Mouse (Mus musculus): ENCODE data around the gene Chmp2b.

The Chmp2b gene

DNA sequence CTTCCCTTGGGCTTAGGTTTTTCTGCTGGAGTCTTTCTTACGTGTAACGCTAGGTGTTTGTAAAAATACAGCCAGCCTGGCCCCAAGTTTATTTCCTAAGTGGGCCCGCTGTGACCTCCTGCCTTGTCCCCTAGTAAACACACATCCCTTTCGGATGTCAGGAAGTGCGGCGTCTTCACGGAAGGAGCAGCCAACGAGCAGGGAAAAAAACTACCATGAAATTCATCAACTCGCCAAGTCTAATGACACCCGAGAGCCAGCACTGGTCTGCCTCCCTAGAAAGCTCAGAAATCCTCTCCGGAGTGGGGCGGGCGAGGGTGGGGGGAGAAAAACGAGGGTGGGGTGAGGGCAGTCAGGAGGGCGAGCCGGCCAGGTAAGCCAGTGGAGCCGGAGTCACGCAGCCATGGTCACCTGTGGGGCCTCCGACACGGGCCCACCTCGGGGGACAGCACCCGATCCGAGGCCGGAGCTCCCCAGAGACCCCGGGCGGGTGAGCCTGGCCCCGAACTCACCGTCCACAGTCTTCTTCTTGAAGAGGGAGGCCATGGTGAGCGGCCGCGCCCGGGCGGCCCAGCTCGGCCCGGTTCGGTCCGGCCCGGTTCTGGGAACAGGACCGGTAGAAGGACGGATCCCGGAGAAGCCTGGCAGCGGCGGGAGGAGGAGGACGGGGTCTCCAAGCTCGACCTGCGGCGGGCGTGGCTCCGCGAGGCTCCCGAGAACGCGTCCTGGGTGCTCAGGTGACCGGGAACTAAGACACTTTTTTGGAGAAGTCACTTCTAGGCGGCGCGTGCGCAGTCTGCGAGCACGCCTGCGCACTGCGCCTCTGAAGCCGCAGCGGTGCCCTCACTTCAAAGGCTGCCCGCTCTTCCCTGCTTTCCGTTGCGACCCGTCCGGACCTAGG is at the start of gene Chmp2b:
Chmp2b (minus strand) TSS at position 764 of the 901 bp plus-strand sequence.
- DNase-seq (ENCODE audit: low spot score) = peak; percentile 20

DNA sequence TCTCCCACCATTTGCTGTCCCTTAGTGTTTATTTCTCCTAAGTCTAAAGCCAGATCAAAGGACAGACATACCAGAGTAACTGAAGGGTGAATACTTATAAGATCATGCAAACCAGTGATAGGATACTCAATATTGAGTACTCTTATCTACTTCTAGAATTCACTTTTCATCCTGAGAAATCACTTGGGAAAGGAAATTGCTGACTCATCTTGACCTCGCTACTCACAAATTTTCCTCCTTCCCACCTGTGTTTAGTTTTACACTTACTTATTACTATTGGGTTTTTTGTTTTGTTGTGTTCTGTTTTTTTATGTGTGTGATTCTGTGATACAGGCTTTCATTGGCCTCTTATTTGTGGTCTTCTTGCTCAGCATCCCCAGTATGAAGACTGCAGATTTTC is 49.2 kb upstream of the Chmp2b start:
- DNase-seq (ENCODE audit: low spot score) = no peak

DNA sequence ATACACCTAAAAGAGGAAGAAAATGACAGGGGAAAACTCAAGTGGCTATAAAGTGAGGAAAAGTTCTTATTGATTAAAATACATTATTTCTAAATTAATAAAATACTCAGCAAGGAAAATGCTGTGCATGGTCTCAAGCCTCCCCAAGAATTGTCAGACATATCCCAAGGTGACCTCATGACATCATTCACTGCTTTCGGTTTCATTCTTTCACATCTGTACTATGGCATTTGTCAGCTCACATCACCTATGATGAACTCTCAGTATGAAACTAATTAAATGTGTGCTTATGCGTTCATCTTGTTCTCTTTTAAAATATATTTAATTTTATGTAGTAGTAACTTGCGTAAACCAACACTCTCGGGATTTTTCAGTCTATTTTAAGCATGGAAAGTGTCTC is 38.3 kb upstream of the Chmp2b start:
- DNase-seq (ENCODE audit: low spot score) = no peak

DNA sequence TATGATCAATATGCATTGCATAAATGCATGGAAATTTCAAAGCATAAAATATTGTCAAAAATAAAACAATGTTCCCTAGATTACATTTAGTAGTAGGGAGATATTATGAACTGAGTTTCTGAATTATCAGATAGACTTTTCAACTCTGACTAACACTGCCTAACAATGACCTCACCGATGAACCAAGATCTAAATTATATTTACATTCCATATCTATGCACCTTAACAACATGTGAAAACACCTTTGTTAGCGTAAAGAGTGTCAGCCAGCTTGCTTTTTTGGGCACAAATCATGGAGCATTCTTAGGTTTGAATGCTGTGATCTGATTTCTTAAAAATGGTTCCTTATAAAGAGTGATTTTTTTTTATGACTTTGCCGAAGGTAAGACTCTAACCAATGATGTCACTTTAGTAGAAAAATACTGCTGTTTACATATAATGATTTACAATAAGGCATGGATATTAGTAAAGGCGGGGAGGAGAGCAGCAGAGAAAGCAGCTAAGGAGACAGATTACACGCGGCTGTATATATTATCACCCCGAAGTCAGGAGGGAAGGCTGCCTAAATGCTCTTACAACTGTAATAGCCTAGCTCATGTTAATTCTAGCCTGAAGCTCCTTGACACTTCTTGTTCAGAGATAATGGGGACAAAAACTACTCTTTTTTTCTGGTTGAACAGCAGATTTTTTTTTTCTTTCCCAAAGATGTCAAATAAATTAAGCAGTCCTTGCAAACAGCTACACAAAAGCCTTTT is 23.8 kb upstream of the Chmp2b start:
- DNase-seq (ENCODE audit: low spot score) = no peak

DNA sequence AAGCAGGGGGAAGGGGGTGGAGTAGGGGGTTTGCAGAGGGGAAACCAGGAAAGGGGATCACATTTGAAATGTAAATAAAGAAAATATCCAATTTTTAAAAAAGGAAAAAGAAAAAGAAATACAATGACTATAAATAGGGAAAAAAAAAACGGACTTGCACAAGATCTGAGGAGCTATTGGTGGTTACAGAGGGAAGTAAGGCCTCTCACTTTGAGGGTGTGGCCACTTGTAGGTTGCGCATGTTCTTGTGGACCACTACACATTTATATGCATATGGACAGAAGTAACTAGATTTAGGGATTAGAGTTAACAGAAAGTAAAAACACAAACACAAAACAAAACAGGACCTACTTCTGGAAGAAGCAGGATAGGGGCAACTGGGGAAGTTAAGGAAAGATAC is 23.2 kb upstream of the Chmp2b start:
- DNase-seq (ENCODE audit: low spot score) = no peak

DNA sequence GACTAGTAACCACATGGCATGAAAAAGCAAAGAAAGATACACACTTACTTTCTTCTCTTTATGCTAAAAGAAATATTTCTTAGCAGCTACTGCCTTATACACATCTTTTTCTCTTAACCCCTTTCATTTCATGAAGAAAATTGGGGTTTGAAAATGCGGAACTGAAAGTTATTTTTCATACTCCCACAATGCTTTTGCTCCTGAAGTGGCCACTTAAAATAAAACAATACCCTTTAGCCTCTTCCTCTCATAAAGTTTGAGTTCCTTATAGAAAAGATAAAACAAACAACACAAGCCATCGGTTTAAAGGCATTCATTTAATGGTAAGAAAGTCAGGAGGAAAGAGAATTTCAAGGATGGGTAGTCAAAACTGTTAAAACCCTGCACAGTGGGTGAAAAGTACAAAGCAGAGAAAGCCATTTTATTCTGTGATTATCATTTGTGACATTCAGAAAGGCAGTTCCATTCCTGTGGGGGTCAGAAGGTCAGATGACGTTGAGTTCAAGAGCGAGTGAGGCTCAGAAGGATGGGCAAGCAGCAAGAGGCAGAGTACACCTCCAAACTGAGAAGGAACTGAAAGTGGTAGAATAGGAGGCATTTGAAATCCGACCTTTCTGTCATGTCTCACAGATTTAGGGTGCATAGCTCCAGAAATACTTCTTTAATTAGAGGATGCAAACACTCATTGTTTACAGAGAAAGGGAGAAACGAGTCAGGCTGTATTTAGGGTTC is 14.9 kb upstream of the Chmp2b start:
- DNase-seq (ENCODE audit: low spot score) = no peak

DNA sequence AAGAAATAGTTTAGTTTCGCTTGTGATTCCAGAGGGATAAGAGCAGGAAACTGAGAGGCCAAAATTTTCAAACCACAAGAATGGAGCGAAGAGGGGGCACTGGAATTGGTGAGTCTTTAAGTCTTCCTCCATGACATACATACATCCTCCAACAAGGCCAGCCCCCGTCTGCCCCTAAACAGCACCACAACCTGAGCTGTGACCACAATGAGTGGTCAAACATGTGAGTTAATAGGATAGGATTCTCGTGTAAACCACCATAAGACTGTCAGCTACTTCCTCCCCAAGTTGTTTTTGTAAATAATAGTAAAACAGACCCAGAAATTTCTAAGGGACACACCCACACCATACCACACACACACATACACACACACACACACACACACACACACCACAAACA is 6.3 kb upstream of the Chmp2b start:
- no peak for DNase-seq (ENCODE audit: low spot score)

DNA sequence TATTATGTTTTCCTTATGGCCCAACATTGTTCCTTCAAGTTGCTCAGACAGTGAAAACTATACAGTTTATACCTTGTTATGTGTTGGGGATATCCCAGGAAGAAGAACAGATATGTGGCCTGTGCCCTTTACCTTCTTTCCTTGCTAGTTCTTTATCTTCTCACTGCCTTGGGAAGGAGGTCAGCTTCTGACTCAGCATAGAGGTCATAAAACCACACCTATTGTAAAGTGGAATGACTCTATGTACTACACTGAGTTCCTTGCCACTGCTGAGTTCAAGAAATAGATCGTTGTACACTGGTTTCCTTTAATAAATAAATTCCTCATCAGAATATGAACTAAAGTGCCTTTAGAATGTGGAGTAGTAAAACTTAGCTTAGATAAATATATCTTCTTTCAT is 2.4 kb upstream of the Chmp2b start:
- DNase-seq (ENCODE audit: low spot score) = no peak

DNA sequence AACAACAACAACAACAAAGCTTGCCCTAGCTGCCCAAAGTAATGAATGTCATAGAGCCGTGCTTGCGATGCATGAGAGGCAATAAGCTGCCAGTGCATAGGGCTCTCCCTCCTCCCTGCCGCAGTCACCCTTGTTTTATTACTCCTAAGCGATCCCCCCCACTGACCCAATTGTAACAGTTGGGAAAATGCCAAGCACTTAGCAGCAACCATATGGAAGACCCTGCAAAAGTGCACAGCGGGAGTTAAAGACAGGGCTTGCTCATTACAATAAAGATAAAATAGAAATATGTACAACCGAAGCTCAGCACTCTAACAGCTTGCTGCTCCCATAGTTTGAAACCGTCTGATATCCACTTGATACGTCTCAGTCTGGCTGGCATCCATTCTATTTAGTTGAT is 1.8 kb upstream of the Chmp2b start:
- DNase-seq (ENCODE audit: low spot score) = no peak

DNA sequence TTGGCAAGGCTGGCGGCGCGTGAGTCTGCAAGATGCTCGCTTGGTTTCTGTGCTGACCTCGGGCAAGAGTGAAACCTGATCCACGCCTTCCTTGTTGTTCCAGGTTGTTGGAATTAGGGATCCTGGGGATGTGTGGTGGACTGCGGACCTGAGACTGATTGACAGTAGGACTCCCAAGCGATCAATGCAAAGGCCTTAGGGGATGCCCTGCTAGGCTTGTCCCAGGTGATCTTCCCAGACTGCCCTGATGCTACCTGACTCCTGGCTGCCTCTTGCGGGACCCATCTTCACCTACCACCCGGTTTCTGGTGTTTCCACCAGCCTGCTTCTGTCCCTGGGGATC is 309 bp upstream of the Chmp2b start:
- DNase-seq (ENCODE audit: low spot score) = no peak

DNA sequence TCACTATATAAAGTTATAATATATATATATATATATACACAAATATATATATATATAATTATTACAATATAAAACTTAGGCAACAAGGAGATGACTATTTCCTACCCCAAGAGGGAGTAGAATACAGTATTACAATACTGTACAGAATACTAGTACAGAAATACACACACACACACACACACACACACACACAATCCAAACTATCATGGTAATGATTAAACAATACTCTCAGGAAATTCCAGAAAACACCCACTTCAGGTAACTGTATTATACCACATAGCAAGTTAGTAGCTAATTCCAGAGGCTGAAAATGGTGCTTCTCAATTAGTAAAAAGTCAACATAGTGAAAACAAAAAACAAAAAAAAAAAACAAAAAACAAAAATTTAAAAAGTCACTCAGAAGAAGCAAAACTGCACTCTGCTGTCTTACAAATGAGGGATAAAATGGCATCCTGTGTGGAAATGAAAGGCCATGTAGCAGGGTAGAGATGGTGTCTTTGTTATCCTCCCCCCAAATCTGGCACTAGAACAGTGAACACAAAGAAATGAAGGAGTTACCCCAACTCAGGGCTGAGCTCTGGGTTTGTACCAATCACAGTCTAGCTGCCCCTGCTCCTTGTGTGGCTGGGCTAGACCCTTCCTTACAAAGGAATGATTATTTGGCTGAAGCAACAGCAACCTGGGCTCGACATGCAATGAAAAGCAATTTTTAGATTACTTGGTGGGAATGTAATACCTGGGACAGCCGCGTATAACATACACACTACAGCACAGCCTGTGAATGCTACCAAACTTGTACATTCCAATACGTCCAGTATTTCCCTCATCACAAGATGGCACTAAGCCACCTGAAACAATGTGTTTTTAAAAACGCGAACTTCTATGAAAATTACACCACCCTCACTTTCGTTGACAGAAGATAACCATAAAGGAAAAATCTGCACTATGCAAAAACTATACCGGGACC is 1.2 kb downstream of the Chmp2b start:
- DNase-seq (ENCODE audit: low spot score) = no peak

DNA sequence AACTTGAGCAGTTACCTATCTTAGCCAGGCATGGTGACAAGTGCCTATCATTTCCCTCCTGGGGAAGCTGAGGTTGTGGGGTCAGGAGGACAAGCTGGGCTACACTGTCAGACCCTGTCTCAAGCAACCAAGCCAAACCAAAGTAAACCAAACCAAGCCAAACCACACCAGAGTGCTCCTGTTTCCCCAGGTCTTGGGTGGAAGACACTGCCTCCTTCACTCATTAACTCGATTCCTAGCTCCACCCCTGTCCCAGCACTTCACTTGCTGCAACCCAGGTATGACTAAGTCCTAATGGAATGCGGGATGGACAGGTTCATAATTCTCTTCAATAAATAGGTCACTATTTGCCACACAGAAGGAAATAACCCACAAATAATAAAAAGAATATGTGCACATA is 2.9 kb downstream of the Chmp2b start:
- no peak for DNase-seq (ENCODE audit: low spot score)

DNA sequence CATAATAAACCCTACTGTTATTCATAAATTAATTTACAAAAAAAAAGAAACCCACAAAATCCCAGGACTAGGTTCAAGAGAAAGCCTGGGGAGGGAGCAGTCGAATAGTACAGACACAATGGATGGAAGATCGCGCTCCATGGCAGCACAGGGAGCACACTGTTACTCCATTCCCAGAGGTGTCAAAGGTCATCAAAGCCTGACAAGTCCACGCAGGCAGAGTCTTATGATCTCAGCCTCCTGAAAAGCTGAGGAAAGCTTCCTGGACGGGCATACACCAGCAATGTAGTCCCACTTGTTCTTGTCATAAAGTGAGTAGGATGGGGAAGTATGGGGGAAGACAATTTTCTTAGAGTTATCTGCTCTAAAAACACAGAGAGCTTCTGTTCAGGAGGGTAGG is 5.2 kb downstream of the Chmp2b start:
- DNase-seq (ENCODE audit: low spot score) = no peak

DNA sequence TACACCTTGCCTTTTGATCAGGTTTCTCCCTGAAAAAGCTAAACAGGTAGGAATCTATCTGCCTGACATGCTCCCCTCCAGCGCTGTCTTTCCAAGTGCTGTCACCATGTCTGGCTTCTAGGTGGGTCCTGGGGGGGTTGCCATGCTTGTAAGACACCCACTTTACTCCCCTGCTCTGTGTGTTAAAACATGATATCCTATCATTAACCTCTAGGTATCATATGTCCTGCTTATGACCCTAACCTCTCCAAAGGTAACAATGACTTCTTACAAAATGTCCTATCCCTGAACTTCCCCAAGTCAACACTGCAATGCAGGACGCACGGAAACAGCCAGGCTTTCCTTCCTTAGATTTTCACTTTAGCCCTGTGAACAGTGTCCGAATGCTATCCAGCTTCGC is 8.3 kb downstream of the Chmp2b start:
- no peak for DNase-seq (ENCODE audit: low spot score)

DNA sequence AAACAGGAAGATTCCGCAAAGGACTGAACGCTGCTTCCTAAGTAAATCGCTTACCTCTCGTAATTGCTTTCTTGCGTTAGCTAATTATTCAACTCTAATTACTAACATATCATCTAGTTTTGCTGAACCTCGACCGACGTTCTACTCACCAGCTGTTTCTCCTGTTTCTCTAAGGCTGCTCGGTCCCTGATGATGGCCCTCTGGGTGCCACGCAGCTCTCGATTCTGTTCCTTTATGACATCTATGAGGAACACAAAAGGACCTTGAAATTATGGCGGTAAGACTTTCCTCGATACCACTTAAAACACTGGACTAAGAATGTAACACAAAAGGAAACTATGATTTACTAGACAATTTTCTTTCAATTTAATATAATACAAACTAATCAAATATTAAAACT is 11.7 kb downstream of the Chmp2b start:
- DNase-seq (ENCODE audit: low spot score) = no peak

DNA sequence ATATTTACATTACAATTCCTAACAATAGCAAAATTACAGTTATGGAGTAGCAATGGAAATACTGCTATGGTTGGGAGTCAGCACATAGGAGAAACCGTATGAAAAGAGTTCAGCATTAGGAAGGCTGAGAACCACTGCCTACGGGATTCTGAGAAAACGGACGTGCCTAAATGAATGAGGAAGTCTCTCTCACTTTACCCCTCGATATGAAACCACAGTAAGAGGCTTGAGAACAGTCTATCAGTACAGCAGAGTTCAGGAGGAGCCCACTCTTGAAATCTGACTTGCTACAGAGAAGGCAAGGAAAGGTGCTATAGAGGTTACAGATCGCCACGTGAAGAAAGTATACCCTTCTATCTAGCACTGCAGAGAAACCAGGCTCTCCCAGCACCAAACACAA is 13.6 kb downstream of the Chmp2b start:
- no peak for DNase-seq (ENCODE audit: low spot score)

DNA sequence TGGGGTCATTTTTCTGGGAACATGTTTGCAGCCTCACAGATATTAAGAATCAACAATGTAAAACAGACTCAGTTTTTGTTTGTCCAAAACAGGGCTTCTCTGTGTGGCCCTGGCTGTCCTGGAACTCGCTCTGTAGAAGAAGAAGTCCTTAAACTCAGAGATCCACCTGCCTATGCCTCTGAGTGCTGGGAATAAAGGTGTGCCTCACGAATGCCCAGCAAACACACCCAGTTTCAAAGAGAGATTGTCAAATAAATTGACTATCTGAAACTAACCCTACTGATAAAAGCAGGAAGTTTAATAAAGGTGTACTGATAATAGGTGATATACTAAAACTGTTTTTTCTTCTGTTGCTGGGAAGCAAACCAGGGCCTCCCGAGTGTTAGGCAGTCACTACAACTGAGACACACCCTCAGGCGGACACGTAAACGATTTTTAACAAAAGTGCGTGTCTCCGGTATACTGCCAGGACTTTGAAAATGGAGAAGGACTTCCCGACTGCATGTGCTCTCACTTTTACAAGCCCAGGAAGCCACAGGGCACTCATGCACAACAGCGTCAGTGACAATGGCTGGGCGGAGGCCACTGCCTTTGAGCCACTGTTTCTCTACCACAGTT is 18.7 kb downstream of the Chmp2b start:
- no peak for DNase-seq (ENCODE audit: low spot score)

DNA sequence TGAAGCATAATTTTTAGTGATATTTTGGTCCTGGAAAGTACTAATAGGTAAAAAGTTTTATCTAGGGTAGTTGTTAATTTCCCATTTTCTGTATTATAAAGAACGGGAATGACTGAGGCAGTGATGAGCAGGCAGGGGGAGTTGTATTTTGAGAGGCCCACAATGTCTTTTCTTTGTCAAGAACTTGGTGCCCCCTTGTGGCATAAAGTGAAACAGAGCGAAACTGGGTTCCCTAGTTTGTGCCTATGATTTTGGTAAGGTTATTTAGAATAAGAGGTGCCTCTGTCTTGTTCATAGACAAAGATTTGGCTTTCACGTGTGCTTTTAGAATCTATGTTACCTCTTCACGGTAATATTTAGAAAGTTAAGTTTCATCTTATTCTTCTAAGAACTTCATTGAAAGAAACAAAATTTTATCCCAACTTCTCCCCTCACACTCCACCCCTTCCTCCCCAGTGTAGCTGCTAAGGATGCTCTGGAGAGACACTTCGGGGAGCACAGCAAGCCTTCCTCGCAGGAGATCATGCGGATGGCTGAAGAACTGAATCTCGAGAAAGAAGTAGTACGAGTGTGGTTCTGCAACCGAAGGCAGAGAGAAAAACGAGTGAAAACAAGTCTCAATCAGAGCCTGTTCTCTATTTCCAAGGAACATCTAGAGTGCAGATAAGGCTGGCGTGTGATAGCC is 29.1 kb downstream of the Chmp2b start:
- no peak for DNase-seq (ENCODE audit: low spot score)

DNA sequence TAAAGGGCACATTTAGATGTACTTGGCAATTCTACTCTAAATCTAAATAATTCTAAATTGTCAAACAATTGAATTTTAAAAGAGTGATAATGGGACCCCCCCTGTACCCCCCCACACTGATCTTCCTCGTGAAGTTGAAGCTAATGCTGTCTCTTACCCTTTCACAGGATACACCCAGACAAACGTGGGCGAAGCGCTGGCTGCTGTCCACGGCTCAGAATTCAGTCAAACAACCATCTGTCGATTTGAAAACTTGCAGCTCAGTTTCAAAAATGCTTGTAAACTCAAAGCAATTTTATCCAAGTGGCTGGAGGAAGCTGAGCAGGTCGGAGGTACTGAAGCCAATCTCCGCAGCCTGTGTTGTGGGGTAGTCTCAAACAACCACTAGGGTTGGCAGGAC is 30.9 kb downstream of the Chmp2b start:
- DNase-seq (ENCODE audit: low spot score) = no peak

DNA sequence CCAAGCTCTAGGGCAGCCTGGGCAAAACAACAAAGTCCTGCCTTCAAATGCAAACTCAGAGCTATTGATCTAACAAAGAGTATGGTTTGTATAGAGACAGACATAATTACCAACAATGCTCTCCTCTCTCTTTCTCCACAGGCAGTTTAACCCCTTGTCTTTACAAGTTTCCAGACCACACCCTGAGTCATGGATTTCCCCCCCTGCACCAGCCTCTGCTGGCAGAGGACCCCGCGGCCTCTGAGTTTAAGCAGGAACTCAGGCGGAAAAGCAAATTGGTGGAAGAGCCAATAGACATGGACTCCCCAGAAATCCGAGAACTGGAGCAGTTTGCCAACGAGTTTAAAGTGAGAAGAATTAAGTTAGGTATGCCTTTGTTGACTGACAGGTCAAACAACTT is 32.9 kb downstream of the Chmp2b start:
- no peak for DNase-seq (ENCODE audit: low spot score)

DNA sequence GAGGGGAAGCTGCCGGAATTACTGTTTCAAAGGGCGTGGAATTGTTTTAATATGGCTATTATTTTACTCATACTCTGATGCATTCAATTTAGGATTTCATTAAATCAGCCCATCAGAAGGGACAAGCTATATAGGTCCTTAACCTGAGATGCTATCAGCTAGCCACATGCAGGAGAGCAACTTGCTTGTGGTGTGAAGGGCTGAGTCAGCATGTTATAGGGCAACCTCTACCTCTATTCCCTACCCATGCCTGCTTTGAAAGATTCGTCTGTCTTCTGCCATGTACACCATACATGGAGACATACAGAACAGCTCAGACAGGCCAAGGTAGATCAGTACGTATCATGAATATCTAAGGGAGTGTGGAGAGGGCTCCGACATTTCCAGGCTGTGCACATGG is 35.8 kb downstream of the Chmp2b start:
- no peak for DNase-seq (ENCODE audit: low spot score)
